Mouse (Mus musculus) ES-Bruce4 (cell line): ENCODE measurements at regions not wholly inside any gene's neighbourhood (a gene's known extent, or its start where the extent isn't known, plus 50 kb on each side); places are given as distances from the start of the nearest gene placed in this dataset.

Experiments
- CTCF ChIP-seq: IDR thresholded peaks from one replicate; pipeline ENCODE4 v1.8.1; 2011; ENCODE audit warnings: low read depth, low read length
- EP300 ChIP-seq: IDR thresholded peaks from 2 replicates; pipeline ENCODE4 v1.6.1; 2011; ENCODE audit warnings: low read depth, low read length; ENCODE audit not compliant: insufficient read depth
- POLR2A ChIP-seq: IDR thresholded peaks from one replicate; pipeline ENCODE4 v1.8.1; 2011; ENCODE audit warnings: low read length; ENCODE audit not compliant: insufficient read depth

DNA sequence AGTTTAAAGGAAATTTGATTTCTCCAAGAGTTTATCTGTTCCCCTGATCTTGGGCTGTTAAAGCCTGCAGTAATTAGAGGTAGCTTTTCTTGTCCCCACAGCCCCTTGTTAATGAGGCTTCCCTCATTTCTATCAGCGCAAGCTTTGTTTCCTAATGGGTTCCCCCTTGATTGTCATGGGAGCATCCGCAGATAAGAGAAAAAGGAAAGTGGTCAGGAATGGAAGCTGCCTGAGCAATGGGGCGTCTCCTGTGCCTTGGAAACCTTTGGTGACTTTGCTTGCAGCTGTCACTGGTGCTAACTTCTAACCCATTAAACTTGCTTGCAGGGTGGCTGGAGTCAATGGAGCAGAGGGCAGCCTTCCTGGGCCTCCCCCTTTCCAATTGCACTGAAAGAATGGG lies 202.7 kb upstream of the Arglu1 start:
- TF ChIP-seq EP300 (no peak), CTCF (no peak), POLR2A (no peak)
